ENCODE assay signal across 8 mouse cellular contexts in genomic region chrX:100774341-100774811, GRCm38 (mm10). TPM values are rescaled to one million over a fixed set of nuclear protein-coding genes. Genes with fewer than 3 reads are reported as not detected.
A peak's percentile ranks its signal among the peaks of the same experiment; 100 is the strongest.
DNase-seq lines count a peak whose midpoint lies in the region; ATAC-seq and TF ChIP-seq lines count a peak whose summit lies in the region.

No protein-coding gene starts in this region.

- H3K27me3 ChIP-seq in liver, embryonic 14.5 days (ENCODE audit: control insufficient read depth, insufficient read depth, low read length) = no peaks in the 10 kb centered on the region
- no peaks in the 10 kb centered on the region for H3K27me3 ChIP-seq in testis, adult 2 months (ENCODE audit: control insufficient read depth, insufficient read depth, low read length)

- peak; percentile 70 for TF ChIP-seq CTCF in liver, embryonic 14.5 days (IDR thresholded peaks at IDR 0.05; ENCODE audit: low read depth)
- TF ChIP-seq CTCF in testis, adult 2 months (IDR thresholded peaks at IDR 0.05; ENCODE audit: control insufficient read depth, insufficient read depth, insufficient replicate concordance, low read depth, low read length) = peak; percentile 36; the same call in 1 of the 2 replicates

- H3K9ac ChIP-seq in liver, embryonic 14.5 days (replicated peaks) = peak overlapping the region; percentile 31; the same call in 1 of the 2 replicates

- intact Hi-C loops in gastrocnemius, postnatal 14 days (cut with DNase I; ENCODE audit: low total_unique reads) = loop anchor here (10.0 kb wide), 1 partner anchor 170 kb away; no protein-coding TSS in a partner anchor

- no peak for TF ChIP-seq EP300 in liver, embryonic 14.5 days (IDR thresholded peaks at IDR 0.05; ENCODE audit: low read depth)

- H3K27ac ChIP-seq in liver, embryonic 14.5 days = no peak overlapping the region
- H3K27ac ChIP-seq in testis, adult 2 months (ENCODE audit: control insufficient read depth, insufficient read depth, low read depth, low read length) = peak overlapping the region; percentile 64

- WGBS in liver, embryonic 14.5 days (ENCODE audit: insufficient replicate concordance) = 21% methylated on average over 23 of the region's 23 CpGs

- H3K4me3 ChIP-seq in liver, embryonic 14.5 days (ENCODE audit: insufficient read depth in 1 of 2, low read depth in 2 of 2, low read length in 2 of 2) = peak overlapping the region; percentile 43 to 61
- peak overlapping the region; percentile 72 for H3K4me3 ChIP-seq in testis, adult 2 months (ENCODE audit: control insufficient read depth, low read depth, low read length)

- no peaks in the 10 kb centered on the region; a peak in 1 of 4 replicates for H3K4me1 ChIP-seq in liver, embryonic 14.5 days (replicated peaks; ENCODE audit: control insufficient read depth in 2 of 2, insufficient read depth in 2 of 2, low read length in 1 of 2)
- peaks cover 5% of the 10 kb centered on the region for H3K4me1 ChIP-seq in testis, adult 2 months (ENCODE audit: control insufficient read depth, insufficient read depth, low read length)

- ATAC-seq in inflammation-experienced regulatory T-cells, adult 6 months = peak; percentile 68
- ATAC-seq in liver, embryonic 14.5 days (ENCODE audit: insufficient read depth) = no peak

- peak; percentile 49 to 65 for DNase-seq in layer of hippocampus, postnatal 10 days (ENCODE audit: low spot score in 2 of 2)
- DNase-seq in layer of hippocampus, adult 9-10 months (ENCODE audit: low spot score) = no peak
- DNase-seq in cerebellum, postnatal 36 days = peak; percentile 51
- peak; percentile 63 for DNase-seq in gastrocnemius, postnatal 14 days
- DNase-seq in liver, embryonic 14.5 days (ENCODE audit: low read depth in 3 of 3, low spot score in 3 of 3) = peak in 2 of 3 experiments; percentile 9 to 23
- peak; percentile 77 for DNase-seq in naive thymus-derived CD4-positive, alpha-beta T cell, adult 2 months (ENCODE audit: low read depth)

- no peaks in the 10 kb centered on the region for H3K9me3 ChIP-seq in liver, embryonic 14.5 days (ENCODE audit: control insufficient read depth, low read length)

- H3K4me2 ChIP-seq in liver, embryonic 14.5 days (ENCODE audit: low read depth) = peak overlapping the region; percentile 61

- no peak for TF ChIP-seq POLR2A in testis, adult 2 months (IDR thresholded peaks at IDR 0.05; ENCODE audit: control insufficient read depth, low read depth, low read length)

- H3K36me3 ChIP-seq in liver, embryonic 14.5 days (replicated peaks; ENCODE audit: control insufficient read depth, insufficient read depth, low read depth) = no peaks in the 10 kb centered on the region
- H3K36me3 ChIP-seq in testis, adult 2 months (ENCODE audit: control insufficient read depth, insufficient read depth, low read length) = no peaks in the 10 kb centered on the region

RNA-seq across cellular contexts. Expression of gene Dlg3, which starts 6.9 kb away (rescaled TPM):
- 100 to 1,000 TPM; 130 to 132 TPM for total RNA-seq in layer of hippocampus, postnatal 10 days (2021)
- 1 to 10 TPM; 1.7 to 2.3 TPM for total RNA-seq in gastrocnemius, postnatal 14 days (2021)
- 1 to 10 TPM; 1.3 to 7.7 (median 4.5) TPM for polyA plus RNA-seq in inflammation-experienced regulatory T-cells, adult 6 months (2017; shearing (Covaris generic))
- 1.3 and 1.9 TPM in 2 replicates for polyA plus RNA-seq in liver, embryonic 14.5 days (2012; rRNA removed)
- polyA plus RNA-seq in liver, embryonic 14.5 days (2014; fragmentation: Nextera tagmentation; extraction: Ambion mirVana) = 0.43 and 0.53 TPM in 2 replicates
- polyA plus RNA-seq in testis, adult 2 months (2012; rRNA removed) = 8.3 and 11.4 TPM in 2 replicates

RNA-seq across cellular contexts. Expression of gene Gdpd2, which starts 44.7 kb away (rescaled TPM):
- total RNA-seq in layer of hippocampus, postnatal 10 days (2021) = 10 to 100 TPM; 20.0 to 20.9 TPM
- total RNA-seq in gastrocnemius, postnatal 14 days (2021) = under 1 TPM; 0.11 to 0.37 TPM
- polyA plus RNA-seq in inflammation-experienced regulatory T-cells, adult 6 months (2017; shearing (Covaris generic)) = not detected
- 0.17 and 0.27 TPM in 2 replicates for polyA plus RNA-seq in liver, embryonic 14.5 days (2012; rRNA removed)
- polyA plus RNA-seq in liver, embryonic 14.5 days (2014; fragmentation: Nextera tagmentation; extraction: Ambion mirVana) = 0.04 and 0.20 TPM in 2 replicates
- 1.6 and 1.8 TPM in 2 replicates for polyA plus RNA-seq in testis, adult 2 months (2012; rRNA removed)
